8 mouse cellular contexts compared by ENCODE assay signal in genomic region chr10:34036587-34036986, GRCm38 (mm10). TPM values are rescaled to one million over a fixed set of nuclear protein-coding genes. Genes with fewer than 3 reads are reported as not detected.
DNase-seq lines count a peak whose midpoint lies in the region; ATAC-seq lines count a peak whose summit lies in the region.

No protein-coding gene starts in this region.

- no peak overlapping the region for H3K4me3 ChIP-seq in heart, embryonic 11.5 days (ENCODE audit: low read depth, low read length)
- no peak overlapping the region for H3K4me3 ChIP-seq in forebrain, embryonic 14.5 days (ENCODE audit: low read depth, low read length)

- no peaks in the 10 kb centered on the region for H3K9me3 ChIP-seq in heart, embryonic 11.5 days (replicated peaks; ENCODE audit: control insufficient read depth, low read length)
- H3K9me3 ChIP-seq in forebrain, embryonic 14.5 days (replicated peaks; ENCODE audit: control insufficient read depth, low read length) = no peaks in the 10 kb centered on the region

- no peak overlapping the region for H3K9ac ChIP-seq in heart, embryonic 11.5 days (ENCODE audit: low read depth, low read length)
- no peak overlapping the region for H3K9ac ChIP-seq in forebrain, embryonic 14.5 days (ENCODE audit: low read length)

- H3K4me1 ChIP-seq in heart, embryonic 11.5 days (ENCODE audit: control insufficient read depth, insufficient read depth, low read length) = no peaks in the 10 kb centered on the region
- H3K4me1 ChIP-seq in forebrain, embryonic 14.5 days (ENCODE audit: control insufficient read depth, insufficient read depth, low read length) = peaks cover 3% of the 10 kb centered on the region; the same call in 1 of the 2 replicates

- intact Hi-C loops in heart, postnatal 14 days (cut with DNase I) = loop anchor here (1.0 to 10.0 kb wide), 4 partner anchors 52 to 290 kb away; partner anchors contain the start of gene Calhm5

- WGBS in heart, embryonic 11.5 days (ENCODE audit: insufficient replicate concordance) = 19% methylated on average over 5 of the region's 5 CpGs
- 18% methylated on average over 5 of the region's 5 CpGs for WGBS in forebrain, embryonic 14.5 days

- H3K27me3 ChIP-seq in heart, embryonic 11.5 days (ENCODE audit: control insufficient read depth, insufficient read depth, low read length) = no peaks in the 10 kb centered on the region
- no peaks in the 10 kb centered on the region for H3K27me3 ChIP-seq in forebrain, embryonic 14.5 days (replicated peaks; ENCODE audit: control insufficient read depth, insufficient read depth, low read length)

- DNase-seq in heart, postnatal 14 days = no peak
- DNase-seq in 3T3-L1 (ENCODE audit: low read depth, low spot score) (peak; percentile 76), NIH3T3 (ENCODE audit: low read depth) (peak; percentile 80)
- DNase-seq in forebrain, embryonic 14.5 days (ENCODE audit: low spot score) = peak; percentile 81
- DNase-seq in lung, postnatal 10 days = peak; percentile 9
- no peak for DNase-seq in adrenal gland, postnatal 14 days
- DNase-seq in frontal cortex, postnatal 10 days (ENCODE audit: low spot score in 2 of 2) = no peak

- 0 out of 2 replicates have a peak, but pooled peaks have one; percentile 57 for ATAC-seq in heart, embryonic 11.5 days (replicated peaks; ENCODE audit: insufficient number of reproducible peaks, low FRiP score, low TSS enrichment)
- ATAC-seq in forebrain, embryonic 14.5 days = peak; percentile 84

- H3K27ac ChIP-seq in heart, embryonic 11.5 days (ENCODE audit: low read depth, low read length) = no peak overlapping the region
- H3K27ac ChIP-seq in forebrain, embryonic 14.5 days (ENCODE audit: low read depth, low read length) = no peak overlapping the region

- no peak overlapping the region for H3K4me2 ChIP-seq in heart, embryonic 11.5 days
- H3K4me2 ChIP-seq in forebrain, embryonic 14.5 days (ENCODE audit: low read length) = no peak overlapping the region

- no peaks in the 10 kb centered on the region for H3K36me3 ChIP-seq in heart, embryonic 11.5 days (ENCODE audit: control insufficient read depth, insufficient read depth, low read length)
- H3K36me3 ChIP-seq in forebrain, embryonic 14.5 days (ENCODE audit: control insufficient read depth, insufficient read depth, low read length) = no peaks in the 10 kb centered on the region

RNA-seq across cellular contexts. Expression of gene Trappc3l, which starts 0.8 kb away (rescaled TPM):
- polyA plus RNA-seq in heart, embryonic 11.5 days (2014; fragmentation: Nextera tagmentation; extraction: Ambion mirVana) = not detected in 2 replicates
- total RNA-seq in heart, postnatal 14 days (2021) = not detected
- not detected in 2 replicates for polyA plus RNA-seq in forebrain, embryonic 14.5 days (2014; fragmentation: Nextera tagmentation; extraction: Ambion mirVana)
- total RNA-seq in adrenal gland, postnatal 14 days (2021) = not detected in 2 replicates

RNA-seq across cellular contexts. Expression of gene Calhm4, which starts 7.5 kb away (rescaled TPM):
- 0.06 TPM in 1 of 2 replicates, not detected in the other for polyA plus RNA-seq in heart, embryonic 11.5 days (2014; fragmentation: Nextera tagmentation; extraction: Ambion mirVana)
- not detected for total RNA-seq in heart, postnatal 14 days (2021)
- polyA plus RNA-seq in forebrain, embryonic 14.5 days (2014; fragmentation: Nextera tagmentation; extraction: Ambion mirVana) = not detected in 2 replicates
- total RNA-seq in adrenal gland, postnatal 14 days (2021) = not detected in 2 replicates

RNA-seq across cellular contexts. Expression of gene Rwdd1, which starts 17.2 kb away (rescaled TPM):
- 118 and 126 TPM in 2 replicates for polyA plus RNA-seq in heart, embryonic 11.5 days (2014; fragmentation: Nextera tagmentation; extraction: Ambion mirVana)
- 100 to 1,000 TPM in 1 of 2 experiments, 10 to 100 TPM in 1; 96.1 to 101 TPM for total RNA-seq in heart, postnatal 14 days (2021)
- 147 TPM in 2 replicates for polyA plus RNA-seq in forebrain, embryonic 14.5 days (2014; fragmentation: Nextera tagmentation; extraction: Ambion mirVana)
- 81.8 and 98.0 TPM in 2 replicates for total RNA-seq in adrenal gland, postnatal 14 days (2021)

RNA-seq across cellular contexts. Expression of gene Calhm5, which starts 59.7 kb away (rescaled TPM):
- 0.86 and 1.2 TPM in 2 replicates for polyA plus RNA-seq in heart, embryonic 11.5 days (2014; fragmentation: Nextera tagmentation; extraction: Ambion mirVana)
- total RNA-seq in heart, postnatal 14 days (2021) = under 1 TPM; 0.51 to 0.60 TPM
- polyA plus RNA-seq in forebrain, embryonic 14.5 days (2014; fragmentation: Nextera tagmentation; extraction: Ambion mirVana) = 0.39 and 0.59 TPM in 2 replicates
- total RNA-seq in adrenal gland, postnatal 14 days (2021) = 0.15 TPM in 2 replicates

Comparison
In these comparisons a context has a peak if more than half of its experiments do, and no peak if none do; other contexts are left out.
1. DNase-seq: peak in 3T3-L1 (single experiment), NIH3T3 (single experiment), forebrain, embryonic 14.5 days (single experiment) and lung, postnatal 10 days (single experiment); none in heart, postnatal 14 days (0 of 2), adrenal gland, postnatal 14 days (single experiment) and frontal cortex, postnatal 10 days (0 of 2).